In genomic region chr10:11151644-11152043, GRCm38 (mm10) we compare ENCODE assay signal across 25 mouse cellular contexts. TPM values are rescaled to one million over a fixed set of nuclear protein-coding genes. Genes with fewer than 3 reads are reported as not detected.
DNase-seq lines count a peak whose midpoint lies in the region; ATAC-seq and TF ChIP-seq lines count a peak whose summit lies in the region.
"Had no signal": no experiment of that assay in that cellular context is flagged by ENCODE, and none has a peak within 500 bp of the region (broad histone marks: within the 10 kb centered on the region; RNA-seq: fewer than 3 reads in every experiment).

No protein-coding gene starts in this region.

- H3K4me1 ChIP-seq in megakaryocyte, embryonic 14.5 days, result peaks cover 44% of the 10 kb centered on the region
- peaks cover 18 to 27% of the 10 kb centered on the region in 2 experiments for H3K4me1 ChIP-seq in MEL (ENCODE audit: control insufficient read depth in 1 of 2, insufficient read depth in 2 of 2, low read length in 2 of 2)
- peaks cover 36% of the 10 kb centered on the region for H3K4me1 ChIP-seq in liver, embryonic 13.5 days (replicated peaks)
- H3K4me1 ChIP-seq in liver, embryonic 16.5 days (ENCODE audit: control insufficient read depth, low read depth, low read length), result peaks cover 16% of the 10 kb centered on the region
- peaks cover 4% of the 10 kb centered on the region; the same call in 1 of the 2 replicates for H3K4me1 ChIP-seq in forebrain, embryonic 11.5 days (replicated peaks; ENCODE audit: control insufficient read depth, insufficient read depth, low read length)

- peak overlapping the region; percentile 90 for H3K27ac ChIP-seq in MEL (ENCODE audit: control insufficient read depth, low read depth, low read length)
- no peak overlapping the region for H3K27ac ChIP-seq in liver, embryonic 13.5 days
- no peak overlapping the region for H3K27ac ChIP-seq in liver, embryonic 16.5 days (ENCODE audit: low read length)
- no peak overlapping the region for H3K27ac ChIP-seq in forebrain, embryonic 11.5 days (ENCODE audit: low read depth, low read length)
- H3K27ac ChIP-seq: forebrain, embryonic 13.5 days; heart, adult 2 months; heart, embryonic 10.5 days; heart, embryonic 13.5 days; hindbrain, embryonic 14.5 days; hindbrain, postnatal 0 days had no signal

- peaks cover 43% of the 10 kb centered on the region for H3K79me2 ChIP-seq in MEL (ENCODE audit: control insufficient read depth, insufficient read depth, low read length, poor library complexity)

- no peak for TF ChIP-seq RAD21 in MEL (IDR thresholded peaks at IDR 0.05; ENCODE audit: low read depth, low read length)

- DNase-seq in MEL (ENCODE audit: low read depth, low spot score), result peak; percentile 73
- DNase-seq in liver, embryonic 13.5 days, result peak; percentile 15
- no peak for DNase-seq in natural killer cell, adult 2 months (ENCODE audit: low spot score in 2 of 2)
- no peak for DNase-seq in forebrain, embryonic 11.5 days (ENCODE audit: low spot score)
- no peak for DNase-seq in spleen, postnatal 4 days (ENCODE audit: low spot score in 2 of 2)
- DNase-seq: adrenal gland, adult 8-10 months; adrenal gland, postnatal 25 days; cerebellum, adult 11-12 months; cerebellum, adult 8-10 months; cerebellum, postnatal 14 days; gastrocnemius, postnatal 10 days; gastrocnemius, postnatal 36 days; heart, adult 2 months; heart, postnatal 14 days; heart, postnatal 4 days had no signal

- H3K9me3 ChIP-seq in megakaryocyte, embryonic 14.5 days, result no peaks in the 10 kb centered on the region
- no peaks in the 10 kb centered on the region for H3K9me3 ChIP-seq in MEL (replicated peaks; ENCODE audit: insufficient read depth, low read length)
- no peaks in the 10 kb centered on the region for H3K9me3 ChIP-seq in liver, embryonic 13.5 days (replicated peaks)
- H3K9me3 ChIP-seq in liver, embryonic 16.5 days (replicated peaks; ENCODE audit: control insufficient read depth, low read length), result no peaks in the 10 kb centered on the region
- H3K9me3 ChIP-seq in forebrain, embryonic 11.5 days (ENCODE audit: control insufficient read depth, low read length), result no peaks in the 10 kb centered on the region
- H3K9me3 ChIP-seq: forebrain, embryonic 13.5 days; heart, embryonic 10.5 days; heart, embryonic 13.5 days had no signal

- no peak for ATAC-seq in megakaryocyte, adult 5-6 weeks (ENCODE audit: poor library complexity, severe bottlenecking)
- no peak for ATAC-seq in liver, embryonic 13.5 days (ENCODE audit: low read depth)
- no peak for ATAC-seq in liver, embryonic 16.5 days (ENCODE audit: low read depth)
- no peak for ATAC-seq in forebrain, embryonic 11.5 days (replicated peaks; ENCODE audit: low FRiP score)
- ATAC-seq: CD4-positive, CD25-positive, alpha-beta regulatory T cell, adult 4 months; forebrain, embryonic 13.5 days; forebrain, embryonic 16.5 days; hindbrain, postnatal 0 days had no signal

- peaks cover 54% of the 10 kb centered on the region for H3K36me3 ChIP-seq in megakaryocyte, embryonic 14.5 days (replicated peaks; ENCODE audit: low read length)
- peaks cover 39 to 42% of the 10 kb centered on the region in 2 experiments for H3K36me3 ChIP-seq in MEL (ENCODE audit: control insufficient read depth in 1 of 2, insufficient read depth in 2 of 2, low read length in 2 of 2)
- peaks cover 26% of the 10 kb centered on the region for H3K36me3 ChIP-seq in liver, embryonic 13.5 days
- H3K36me3 ChIP-seq in liver, embryonic 16.5 days (ENCODE audit: control insufficient read depth, insufficient read depth), result peaks cover 5% of the 10 kb centered on the region
- H3K36me3 ChIP-seq in forebrain, embryonic 11.5 days (ENCODE audit: control insufficient read depth, insufficient read depth, low read length), result peaks cover 3% of the 10 kb centered on the region; the same call in 1 of the 2 replicates

- TF ChIP-seq EP300 in MEL (IDR thresholded peaks at IDR 0.05; ENCODE audit: low read depth in 1 of 2, low read length in 2 of 2), result no peak

- 61% methylated on average over 14 of the region's 14 CpGs for WGBS in liver, embryonic 13.5 days (ENCODE audit: insufficient replicate concordance)
- 62% methylated on average over 14 of the region's 14 CpGs for WGBS in liver, embryonic 16.5 days (ENCODE audit: insufficient replicate concordance)
- WGBS in forebrain, embryonic 11.5 days, result 94% methylated on average over 14 of the region's 14 CpGs

- H3K27me3 ChIP-seq in megakaryocyte, embryonic 14.5 days (replicated peaks), result no peaks in the 10 kb centered on the region
- no peaks in the 10 kb centered on the region for H3K27me3 ChIP-seq in MEL (ENCODE audit: control insufficient read depth in 1 of 2, insufficient read depth in 2 of 2, low read length in 2 of 2)
- no peaks in the 10 kb centered on the region for H3K27me3 ChIP-seq in liver, embryonic 13.5 days
- H3K27me3 ChIP-seq in liver, embryonic 16.5 days (ENCODE audit: control insufficient read depth, insufficient read depth, low read depth, low read length), result no peaks in the 10 kb centered on the region
- H3K27me3 ChIP-seq in forebrain, embryonic 11.5 days (ENCODE audit: control insufficient read depth, insufficient read depth, low read length), result no peaks in the 10 kb centered on the region
- H3K27me3 ChIP-seq: forebrain, embryonic 13.5 days; heart, embryonic 13.5 days had no signal

- no peak for TF ChIP-seq CTCF in MEL (IDR thresholded peaks at IDR 0.05 in 2 of 3, conservative IDR thresholded peaks at IDR 0.05 in 1 of 3; ENCODE audit: control insufficient read depth in 1 of 3, insufficient read depth in 1 of 3, low read depth in 2 of 3, low read length in 3 of 3, poor library complexity in 1 of 3, severe bottlenecking in 1 of 3)

- H3K4me3 ChIP-seq in megakaryocyte, embryonic 14.5 days (replicated peaks), result peak overlapping the region; percentile 57
- H3K4me3 ChIP-seq in MEL (ENCODE audit: control insufficient read depth in 1 of 2, insufficient read depth in 1 of 2, low read depth in 2 of 2, low read length in 2 of 2), result peak overlapping the region; percentile 51 to 94
- H3K4me3 ChIP-seq in liver, embryonic 13.5 days (replicated peaks), result 0 out of 2 replicates have a peak overlapping the region, but pooled peaks have one; percentile 6
- H3K4me3 ChIP-seq in liver, embryonic 16.5 days (ENCODE audit: low read depth, low read length), result no peak overlapping the region
- no peak overlapping the region for H3K4me3 ChIP-seq in forebrain, embryonic 11.5 days (ENCODE audit: low read depth, low read length)
- H3K4me3 ChIP-seq: forebrain, embryonic 13.5 days; heart, adult 2 months; heart, embryonic 10.5 days had no signal

- H3K9ac ChIP-seq in MEL (ENCODE audit: control insufficient read depth, low read depth, low read length, poor library complexity, severe bottlenecking), result peak overlapping the region; percentile 78
- peak overlapping the region; percentile 8; the same call in 1 of the 2 replicates for H3K9ac ChIP-seq in liver, embryonic 13.5 days
- no peak overlapping the region for H3K9ac ChIP-seq in liver, embryonic 16.5 days (ENCODE audit: low read depth, low read length)
- H3K9ac ChIP-seq in forebrain, embryonic 11.5 days (ENCODE audit: low read length), result no peak overlapping the region

- peak overlapping the region; percentile 90 for H3K4me2 ChIP-seq in liver, embryonic 13.5 days
- H3K4me2 ChIP-seq in liver, embryonic 16.5 days (ENCODE audit: low read depth, low read length), result 0 out of 2 replicates have a peak overlapping the region, but pooled peaks have one; percentile 1
- no peak overlapping the region for H3K4me2 ChIP-seq in forebrain, embryonic 11.5 days (ENCODE audit: low read depth, low read length, severe bottlenecking)

- TF ChIP-seq POLR2A in MEL (IDR thresholded peaks at IDR 0.05; ENCODE audit: control insufficient read depth in 1 of 2, insufficient read depth in 1 of 2, low read depth in 1 of 2, low read length in 2 of 2, poor library complexity in 1 of 2), result no peak; a peak in 1 of 4 replicates

TF ChIP-seq in MEL, 35 proteins besides CTCF, POLR2A, EP300 and RAD21 (continues in another document):
- TF ChIP-seq MEF2A (IDR thresholded peaks at IDR 0.05; ENCODE audit: extremely low read depth, insufficient replicate concordance, low read depth, low read length, poor library complexity, severe bottlenecking) (no peak), TAL1 (IDR thresholded peaks at IDR 0.05; ENCODE audit: low read length) (no peak), USF2 (IDR thresholded peaks at IDR 0.05; ENCODE audit: borderline replicate concordance in 1 of 2, insufficient read depth in 1 of 2, low read depth in 1 of 2, low read length in 2 of 2) (no peak), ETS1 (IDR thresholded peaks at IDR 0.05; ENCODE audit: low read depth, low read length) (peak; percentile 53), NELFE (IDR thresholded peaks at IDR 0.05; ENCODE audit: low read depth, low read length) (no peak), USF1 (IDR thresholded peaks at IDR 0.05; ENCODE audit: low read depth, low read length) (no peak), MYC (IDR thresholded peaks at IDR 0.05; ENCODE audit: low read depth, low read length) (no peak), GATA1 (IDR thresholded peaks at IDR 0.05; ENCODE audit: low read depth, low read length) (0 out of 2 replicates have a peak, but pooled peaks have one; percentile 50), GABPA (IDR thresholded peaks at IDR 0.05; ENCODE audit: low read depth, low read length) (no peak), TCF12 (IDR thresholded peaks at IDR 0.05; ENCODE audit: low read depth, low read length) (peak; percentile 37; the same call in 1 of the 2 replicates), CHD1 (IDR thresholded peaks at IDR 0.05; ENCODE audit: low read depth, low read length) (no peak), MXI1 (IDR thresholded peaks at IDR 0.05; ENCODE audit: low read depth, low read length) (peak; percentile 54), SIN3A (IDR thresholded peaks at IDR 0.05; ENCODE audit: low read length) (peak; percentile 59), CHD2 (IDR thresholded peaks at IDR 0.05; ENCODE audit: low read length) (no peak), MAX (IDR thresholded peaks at IDR 0.05; ENCODE audit: low read length) (no peak), ELF1 (IDR thresholded peaks at IDR 0.05; ENCODE audit: low read depth, low read length) (no peak), HCFC1 (IDR thresholded peaks at IDR 0.05; ENCODE audit: low read depth, low read length) (0 out of 2 replicates have a peak, but pooled peaks have one; percentile 44)

RNA-seq across cellular contexts. Expression of gene Shprh, which starts 2.4 kb away (rescaled TPM):
- polyA plus RNA-seq in megakaryocyte, embryonic 14.5 days (2012; ENCODE audit: insufficient read depth, low replicate concordance), result 0.39 TPM in 1 of 2 replicates, not detected in the other
- total RNA-seq in megakaryocyte, adult 5-6 weeks (2015), result 13.0 and 13.4 TPM in 2 replicates
- total RNA-seq in megakaryocyte, adult 5-6 weeks (2017), result 20.2 and 24.3 TPM in 2 replicates
- 11.0 and 14.3 TPM in 2 replicates for total RNA-seq in MEL (2012; rRNA removed)
- polyA plus RNA-seq in MEL (2012; ENCODE audit: insufficient read depth in 1 of 2, insufficient read length in 2 of 2, low read depth in 1 of 2, low replicate concordance in 2 of 2, missing spikeins in 1 of 2), result 10 to 100 TPM in 1 of 2 experiments, not detected in 1; 13.3 TPM
- polyA plus RNA-seq in liver, embryonic 13.5 days (2015; fragmentation: Nextera tagmentation; extraction: Ambion mirVana), result 3.9 and 6.2 TPM in 2 replicates
- polyA plus RNA-seq in liver, embryonic 16.5 days (2015; fragmentation: Nextera tagmentation; extraction: Ambion mirVana), result 4.3 and 4.5 TPM in 2 replicates
- 26.1 and 31.4 TPM in 2 replicates for polyA plus RNA-seq in forebrain, embryonic 11.5 days (2014; fragmentation: Nextera tagmentation; extraction: Ambion mirVana)

Comparison
In these comparisons a context has a peak if more than half of its experiments do, and no peak if none do; other contexts are left out.
1. H3K4me3 ChIP-seq: peak in megakaryocyte, embryonic 14.5 days (single experiment), MEL (2 of 2) and liver, embryonic 13.5 days (single experiment); none in liver, embryonic 16.5 days (single experiment) and forebrain, embryonic 11.5 days (single experiment).
2. H3K9ac ChIP-seq: peak in MEL (single experiment) and liver, embryonic 13.5 days (single experiment); none in liver, embryonic 16.5 days (single experiment) and forebrain, embryonic 11.5 days (single experiment).
3. DNase-seq: peak in MEL (single experiment) and liver, embryonic 13.5 days (single experiment); none in natural killer cell, adult 2 months (0 of 2), forebrain, embryonic 11.5 days (single experiment) and spleen, postnatal 4 days (0 of 2).